Mouse (Mus musculus) thymus, postnatal 0 days (tissue): Measurements from ENCODE around the gene Neurl4. TPM values are rescaled to one million over a fixed set of nuclear protein-coding genes. Genes with fewer than 3 reads are reported as not detected.
"Not testable (repeated sequence)": the region's sequence is repeated elsewhere in the genome, so short reads cannot be mapped to it uniquely, and the experiment has no call there.

ENCODE experiments used
- DNase-seq: peaks from one replicate; pipeline ENCODE4 v3.0.0-alpha.2; 2015; ENCODE audit warnings: low spot score
- microRNA-seq: library from miRNA; unstranded; fragments of <30 nt; microRNA quantifications from one replicate; pipeline ENCODE4, GENCODE M21; 2016; ENCODE audit warnings: borderline number of aligned reads
- polyA plus RNA-seq: library from polyadenylated mRNA; unstranded; fragments of >200 nt; fragmentation: Nextera tagmentation; extraction: Ambion mirVana; gene quantifications from 2 replicates; pipeline ENCODE4 v1.2.1, GENCODE M21; 2015

Neurl4 gene
- polyA plus RNA-seq, 1 experiment from 2014 or later: 6.2 TPM

- no peak for DNase-seq
Observed at GRCm38 (mm10) chr11:69950807-69951459, 50.1 kb downstream of the Neurl4 start.

- no peak for DNase-seq
Observed at GRCm38 (mm10) chr11:69952274-69952673, 51.4 kb downstream of the Neurl4 start.

- no peak for DNase-seq
Observed at GRCm38 (mm10) chr11:69953267-69953915, 52.5 kb downstream of the Neurl4 start.

- DNase-seq: not testable (repeated sequence)
Observed at GRCm38 (mm10) chr11:69955618-69956017, 54.7 kb downstream of the Neurl4 start.

GRCm38 (mm10) chr11:69956218-69956617 lies 55.3 kb downstream of the Neurl4 start:
- no peak for DNase-seq

- DNase-seq: no peak
Observed at GRCm38 (mm10) chr11:69960616-69961015, 59.7 kb downstream of the Neurl4 start.

GRCm38 (mm10) chr11:69961841-69962240 lies 61.0 kb downstream of the Neurl4 start:
- no peak for DNase-seq

Small RNAs within 50 kb of the gene (microRNA-seq; reads per million reads assigned to microRNA genes)
- not detected for gene Mir6924

Other genes with a start within 250 kb of the Neurl4 start
- 0.15 and 0.22 TPM in 2 replicates for gene Sox15, start 245.8 kb upstream of the Neurl4 start, polyA plus RNA-seq
- 71.1 and 75.2 TPM in 2 replicates for gene Mpdu1, start 238.4 kb upstream of the Neurl4 start, polyA plus RNA-seq
- 32.5 and 33.3 TPM in 2 replicates for gene Cd68, start 234.9 kb upstream of the Neurl4 start, polyA plus RNA-seq
- gene Eif4a1, start 228.6 kb upstream of the Neurl4 start, polyA plus RNA-seq: 560 and 602 TPM in 2 replicates
- gene Senp3, start 219.0 kb upstream of the Neurl4 start, polyA plus RNA-seq: 60.2 and 69.1 TPM in 2 replicates
- gene Tnfsf13, start 215.3 kb upstream of the Neurl4 start, polyA plus RNA-seq: 0.31 and 0.49 TPM in 2 replicates
- gene Tnfsf12, start 205.2 kb upstream of the Neurl4 start, polyA plus RNA-seq: 2.6 and 2.7 TPM in 2 replicates
- 1.5 and 2.1 TPM in 2 replicates for gene Tnfsfm13, start 205.0 kb upstream of the Neurl4 start, polyA plus RNA-seq
- 20.6 and 22.4 TPM in 2 replicates for gene Polr2a, start 142.4 kb upstream of the Neurl4 start, polyA plus RNA-seq
- 0.14 TPM in 1 of 2 replicates, not detected in the other for gene Slc35g3, start 139.1 kb upstream of the Neurl4 start, polyA plus RNA-seq
- 2.5 and 2.6 TPM in 2 replicates for gene Zbtb4, start 135.2 kb upstream of the Neurl4 start, polyA plus RNA-seq
- gene Chrnb1, start 105.1 kb upstream of the Neurl4 start, polyA plus RNA-seq: 3.2 and 3.4 TPM in 2 replicates
- 0.65 and 0.84 TPM in 2 replicates for gene Fgf11, start 99.2 kb upstream of the Neurl4 start, polyA plus RNA-seq
- 11.2 and 12.8 TPM in 2 replicates for gene Tmem102, start 95.4 kb upstream of the Neurl4 start, polyA plus RNA-seq
- not detected in 2 replicates for gene Gm39566, start 85.8 kb upstream of the Neurl4 start, polyA plus RNA-seq
- not detected in 2 replicates for gene Spem2, start 82.6 kb upstream of the Neurl4 start, polyA plus RNA-seq
- not detected in 2 replicates for gene Spem1, start 78.9 kb upstream of the Neurl4 start, polyA plus RNA-seq
- gene Nlgn2, start 63.3 kb upstream of the Neurl4 start, polyA plus RNA-seq: 1.2 and 1.9 TPM in 2 replicates
- gene Tmem256, start 62.6 kb upstream of the Neurl4 start, polyA plus RNA-seq: 325 and 342 TPM in 2 replicates
- 68.4 and 70.4 TPM in 2 replicates for gene Plscr3, start 54.7 kb upstream of the Neurl4 start, polyA plus RNA-seq
- gene Tnk1, start 42.3 kb upstream of the Neurl4 start, polyA plus RNA-seq: 1.1 and 1.5 TPM in 2 replicates
- gene Tmem95, start 23.1 kb upstream of the Neurl4 start, polyA plus RNA-seq: not detected in 2 replicates
- 1.7 and 2.3 TPM in 2 replicates for gene Kctd11, start 19.7 kb upstream of the Neurl4 start, polyA plus RNA-seq
- 150 and 176 TPM in 2 replicates for gene Acap1, start 5.5 kb upstream of the Neurl4 start, polyA plus RNA-seq
- 19.8 and 26.0 TPM in 2 replicates for gene 2810408A11Rik, start 85 bp upstream of the Neurl4 start, polyA plus RNA-seq
- 94.8 and 106 TPM in 2 replicates for gene Gps2, start 12.8 kb downstream of the Neurl4 start, polyA plus RNA-seq
- gene Eif5a, start 20.9 kb downstream of the Neurl4 start, polyA plus RNA-seq: 2,117 and 2,260 TPM in 2 replicates
- gene Ybx2, start 34.7 kb downstream of the Neurl4 start, polyA plus RNA-seq: 2.6 and 3.6 TPM in 2 replicates
- 11.7 and 11.9 TPM in 2 replicates for gene Slc2a4, start 47.1 kb downstream of the Neurl4 start, polyA plus RNA-seq
- gene Cldn7, start 63.7 kb downstream of the Neurl4 start, polyA plus RNA-seq: 14.4 and 14.8 TPM in 2 replicates
- 24.1 and 25.6 TPM in 2 replicates for gene Ctdnep1, start 80.1 kb downstream of the Neurl4 start, polyA plus RNA-seq
- 92.6 and 98.6 TPM in 2 replicates for gene Elp5, start 81.4 kb downstream of the Neurl4 start, polyA plus RNA-seq
- 400 and 425 TPM in 2 replicates for gene Gabarap, start 90.1 kb downstream of the Neurl4 start, polyA plus RNA-seq
- 52.2 and 61.3 TPM in 2 replicates for gene Phf23, start 94.7 kb downstream of the Neurl4 start, polyA plus RNA-seq
- gene Dvl2, start 99.5 kb downstream of the Neurl4 start, polyA plus RNA-seq: 20.6 and 21.0 TPM in 2 replicates
- gene Acadvl, start 114.3 kb downstream of the Neurl4 start, polyA plus RNA-seq: 105 and 107 TPM in 2 replicates
- gene Dlg4, start 115.9 kb downstream of the Neurl4 start, polyA plus RNA-seq: 3.8 and 6.6 TPM in 2 replicates
- 0.31 and 0.49 TPM in 2 replicates for gene Asgr1, start 153.0 kb downstream of the Neurl4 start, polyA plus RNA-seq
- gene Asgr2, start 191.6 kb downstream of the Neurl4 start, polyA plus RNA-seq: 0.26 and 0.42 TPM in 2 replicates
- gene Mgl2, start 229.3 kb downstream of the Neurl4 start, polyA plus RNA-seq: 5.3 and 6.0 TPM in 2 replicates